Mouse (Mus musculus): ENCODE results near the gene Ezr. TPM values are rescaled to one million over a fixed set of nuclear protein-coding genes. Genes with fewer than 3 reads are reported as not detected.
A peak's percentile ranks its signal among the peaks of the same experiment; 100 is the strongest.
"Not testable (repeated sequence)": the region's sequence is repeated elsewhere in the genome, so short reads cannot be mapped to it uniquely, and the experiment has no call there.

Ezr gene
- polyA plus RNA-seq, 1 experiment from 2014 or later: 31.9 TPM

GRCm38 (mm10) chr17:6731132-6731531, 51.5 kb downstream of the Ezr start:
- H3K4me1 ChIP-seq (ENCODE audit: control insufficient read depth, insufficient read depth, low read length): 0 out of 2 replicates have a peak, but pooled peaks cover 3% of the 10 kb centered on the region
- no peaks in the 10 kb centered on the region for H3K9me3 ChIP-seq (replicated peaks; ENCODE audit: control insufficient read depth, low read length, poor library complexity, severe bottlenecking)
- no peak overlapping the region for H3K4me2 ChIP-seq (ENCODE audit: low read length)
- ATAC-seq: no peak
- H3K27me3 ChIP-seq (ENCODE audit: control insufficient read depth, insufficient read depth, low read depth, low read length): no peaks in the 10 kb centered on the region
- H3K36me3 ChIP-seq (ENCODE audit: control insufficient read depth, insufficient read depth, low read length): no peaks in the 10 kb centered on the region
- no peak overlapping the region for H3K27ac ChIP-seq (ENCODE audit: low read length)
- no peak overlapping the region for H3K9ac ChIP-seq (ENCODE audit: low read depth, low read length)
- H3K4me3 ChIP-seq (ENCODE audit: low read depth, low read length): no peak overlapping the region
- 85% methylated on average over 8 of the region's 8 CpGs for WGBS

GRCm38 (mm10) chr17:6729244-6729742, 53.3 kb downstream of the Ezr start:
- H3K36me3 ChIP-seq (ENCODE audit: control insufficient read depth, insufficient read depth, low read length): no peaks in the 10 kb centered on the region
- no peaks in the 10 kb centered on the region for H3K9me3 ChIP-seq (replicated peaks; ENCODE audit: control insufficient read depth, low read length, poor library complexity, severe bottlenecking)
- no peak overlapping the region for H3K27ac ChIP-seq (ENCODE audit: low read length)
- no peak overlapping the region for H3K9ac ChIP-seq (ENCODE audit: low read depth, low read length)
- 0 out of 2 replicates have a peak, but pooled peaks cover 3% of the 10 kb centered on the region for H3K4me1 ChIP-seq (ENCODE audit: control insufficient read depth, insufficient read depth, low read length)
- no peak overlapping the region for H3K4me3 ChIP-seq (ENCODE audit: low read depth, low read length)
- 8% methylated on average over 6 of the region's 6 CpGs for WGBS
- no peaks in the 10 kb centered on the region for H3K27me3 ChIP-seq (ENCODE audit: control insufficient read depth, insufficient read depth, low read depth, low read length)
- no peak overlapping the region for H3K4me2 ChIP-seq (ENCODE audit: low read length)
- peak; percentile 51; the same call in 1 of the 2 replicates for ATAC-seq

GRCm38 (mm10) chr17:6727996-6728610, 54.5 kb downstream of the Ezr start:
- Histone ChIP-seq H3K36me3 (ENCODE audit: control insufficient read depth, insufficient read depth, low read length) (no peaks in the 10 kb centered on the region), H3K4me1 (ENCODE audit: control insufficient read depth, insufficient read depth, low read length) (0 out of 2 replicates have a peak, but pooled peaks cover 3% of the 10 kb centered on the region), H3K4me2 (ENCODE audit: low read length) (no peak overlapping the region), H3K4me3 (ENCODE audit: low read depth, low read length) (no peak overlapping the region), H3K9me3 (replicated peaks; ENCODE audit: control insufficient read depth, low read length, poor library complexity, severe bottlenecking) (no peaks in the 10 kb centered on the region), H3K9ac (ENCODE audit: low read depth, low read length) (no peak overlapping the region), H3K27ac (ENCODE audit: low read length) (no peak overlapping the region), H3K27me3 (ENCODE audit: control insufficient read depth, insufficient read depth, low read depth, low read length) (no peaks in the 10 kb centered on the region)
- 97% methylated on average over 12 of the region's 12 CpGs for WGBS
- no peak for ATAC-seq

GRCm38 (mm10) chr17:6713944-6714343, 68.6 kb downstream of the Ezr start:
- WGBS: 84% methylated on average over 8 of the region's 8 CpGs
- H3K9ac ChIP-seq (ENCODE audit: low read depth, low read length); ATAC-seq; H3K4me1 ChIP-seq (ENCODE audit: control insufficient read depth, insufficient read depth, low read length); H3K27ac ChIP-seq (ENCODE audit: low read length); H3K4me2 ChIP-seq (ENCODE audit: low read length); H3K36me3 ChIP-seq (ENCODE audit: control insufficient read depth, insufficient read depth, low read length); H3K4me3 ChIP-seq (ENCODE audit: low read depth, low read length); H3K27me3 ChIP-seq (ENCODE audit: control insufficient read depth, insufficient read depth, low read depth, low read length); H3K9me3 ChIP-seq (replicated peaks; ENCODE audit: control insufficient read depth, low read length, poor library complexity, severe bottlenecking): not testable (repeated sequence)

GRCm38 (mm10) chr17:6713483-6713882, 69.1 kb downstream of the Ezr start:
- not testable (repeated sequence) for H3K4me1 ChIP-seq (ENCODE audit: control insufficient read depth, insufficient read depth, low read length); H3K9ac ChIP-seq (ENCODE audit: low read depth, low read length); H3K4me3 ChIP-seq (ENCODE audit: low read depth, low read length); ATAC-seq; H3K27me3 ChIP-seq (ENCODE audit: control insufficient read depth, insufficient read depth, low read depth, low read length); H3K9me3 ChIP-seq (replicated peaks; ENCODE audit: control insufficient read depth, low read length, poor library complexity, severe bottlenecking); H3K27ac ChIP-seq (ENCODE audit: low read length); H3K36me3 ChIP-seq (ENCODE audit: control insufficient read depth, insufficient read depth, low read length); H3K4me2 ChIP-seq (ENCODE audit: low read length)
- WGBS: 89% methylated on average over 2 of the region's 2 CpGs

- 69% methylated on average over 2 of the region's 2 CpGs for WGBS
- not testable (repeated sequence) for H3K27ac ChIP-seq (ENCODE audit: low read length); H3K9me3 ChIP-seq (replicated peaks; ENCODE audit: control insufficient read depth, low read length, poor library complexity, severe bottlenecking); H3K4me1 ChIP-seq (ENCODE audit: control insufficient read depth, insufficient read depth, low read length); H3K9ac ChIP-seq (ENCODE audit: low read depth, low read length); H3K4me2 ChIP-seq (ENCODE audit: low read length); H3K36me3 ChIP-seq (ENCODE audit: control insufficient read depth, insufficient read depth, low read length); H3K27me3 ChIP-seq (ENCODE audit: control insufficient read depth, insufficient read depth, low read depth, low read length); ATAC-seq; H3K4me3 ChIP-seq (ENCODE audit: low read depth, low read length)
These were observed 74.4 kb downstream of the Ezr start for GRCm38 (mm10) chr17:6708194-6708593.

GRCm38 (mm10) chr17:6707422-6707821, 75.2 kb downstream of the Ezr start:
- ATAC-seq; H3K4me3 ChIP-seq (ENCODE audit: low read depth, low read length); H3K4me1 ChIP-seq (ENCODE audit: control insufficient read depth, insufficient read depth, low read length); H3K9ac ChIP-seq (ENCODE audit: low read depth, low read length); H3K4me2 ChIP-seq (ENCODE audit: low read length); H3K36me3 ChIP-seq (ENCODE audit: control insufficient read depth, insufficient read depth, low read length); H3K9me3 ChIP-seq (replicated peaks; ENCODE audit: control insufficient read depth, low read length, poor library complexity, severe bottlenecking); H3K27me3 ChIP-seq (ENCODE audit: control insufficient read depth, insufficient read depth, low read depth, low read length); H3K27ac ChIP-seq (ENCODE audit: low read length): not testable (repeated sequence)
- WGBS: 89% methylated on average over 5 of the region's 5 CpGs

- not testable (repeated sequence) for ATAC-seq; H3K9ac ChIP-seq (ENCODE audit: low read depth, low read length); H3K4me2 ChIP-seq (ENCODE audit: low read length); H3K27me3 ChIP-seq (ENCODE audit: control insufficient read depth, insufficient read depth, low read depth, low read length); H3K9me3 ChIP-seq (replicated peaks; ENCODE audit: control insufficient read depth, low read length, poor library complexity, severe bottlenecking); H3K4me1 ChIP-seq (ENCODE audit: control insufficient read depth, insufficient read depth, low read length); H3K4me3 ChIP-seq (ENCODE audit: low read depth, low read length); H3K36me3 ChIP-seq (ENCODE audit: control insufficient read depth, insufficient read depth, low read length); H3K27ac ChIP-seq (ENCODE audit: low read length)
- 73% methylated on average over 4 of the region's 5 CpGs for WGBS
These were observed 76.1 kb downstream of the Ezr start for GRCm38 (mm10) chr17:6706448-6706847.

GRCm38 (mm10) chr17:6703381-6704270, 79.0 kb downstream of the Ezr start:
- H3K27ac ChIP-seq (ENCODE audit: low read length); H3K9ac ChIP-seq (ENCODE audit: low read depth, low read length); H3K36me3 ChIP-seq (ENCODE audit: control insufficient read depth, insufficient read depth, low read length); H3K4me3 ChIP-seq (ENCODE audit: low read depth, low read length); H3K4me1 ChIP-seq (ENCODE audit: control insufficient read depth, insufficient read depth, low read length); H3K9me3 ChIP-seq (replicated peaks; ENCODE audit: control insufficient read depth, low read length, poor library complexity, severe bottlenecking); H3K4me2 ChIP-seq (ENCODE audit: low read length); H3K27me3 ChIP-seq (ENCODE audit: control insufficient read depth, insufficient read depth, low read depth, low read length): not testable (repeated sequence)
- peak; percentile 81 for ATAC-seq
- WGBS: 27% methylated on average over 6 of the region's 9 CpGs

All from midbrain, embryonic 16.5 days (tissue).